Comparison of ENCODE assay signal across 22 mouse cellular contexts in the genomic region with DNA sequence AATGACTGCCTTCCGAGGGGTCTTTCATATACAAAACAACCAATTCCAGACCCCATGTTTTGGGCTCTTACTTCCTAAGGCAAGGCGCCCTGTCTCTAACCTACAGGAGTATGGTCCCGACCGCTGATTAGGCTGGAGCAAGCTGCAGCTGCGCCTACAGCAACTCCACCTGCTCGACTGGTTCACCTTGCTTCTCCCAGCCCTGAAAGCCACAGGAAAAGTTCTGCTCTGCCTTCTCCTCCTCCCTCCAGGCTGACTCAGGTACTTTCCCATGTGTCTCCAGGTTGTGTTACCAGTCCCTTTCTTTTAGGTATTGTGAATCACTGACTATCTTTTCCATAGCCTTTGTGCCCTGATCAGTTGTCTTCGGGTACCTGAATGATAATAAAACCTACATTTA. TPM values are rescaled to one million over a fixed set of nuclear protein-coding genes. Genes with fewer than 3 reads are reported as not detected.
DNase-seq lines count a peak whose midpoint lies in the region; ATAC-seq and TF ChIP-seq lines count a peak whose summit lies in the region.
"Had no signal": no experiment of that assay in that cellular context is flagged by ENCODE, and none has a peak within 500 bp of the region (broad histone marks: within the 10 kb centered on the region; RNA-seq: fewer than 3 reads in every experiment).

No protein-coding gene starts in this region.

- no peak overlapping the region for H3K4me2 ChIP-seq in lung, embryonic 16.5 days (ENCODE audit: low read depth, low read length)
- H3K4me2 ChIP-seq in stomach, embryonic 14.5 days (replicated peaks; ENCODE audit: low read depth, low read length) = no peak overlapping the region
- H3K4me2 ChIP-seq in midbrain, postnatal 0 days (ENCODE audit: low read depth, low read length, poor library complexity, severe bottlenecking) = no peak overlapping the region
- H3K4me2 ChIP-seq: heart, embryonic 11.5 days; hindbrain, embryonic 14.5 days; midbrain, embryonic 11.5 days; neural tube, embryonic 13.5 days had no signal

- no peaks in the 10 kb centered on the region for H3K36me3 ChIP-seq in lung, embryonic 16.5 days (ENCODE audit: control insufficient read depth, insufficient read depth, low read length)
- no peaks in the 10 kb centered on the region for H3K36me3 ChIP-seq in ES-Bruce4 (ENCODE audit: control insufficient read depth, insufficient read depth, low read length, poor library complexity, severe bottlenecking)
- no peaks in the 10 kb centered on the region for H3K36me3 ChIP-seq in stomach, embryonic 14.5 days (ENCODE audit: control insufficient read depth, insufficient read depth, low read length)
- H3K36me3 ChIP-seq in midbrain, postnatal 0 days (ENCODE audit: insufficient read depth, low read length) = no peaks in the 10 kb centered on the region
- no peaks in the 10 kb centered on the region for H3K36me3 ChIP-seq in forebrain, embryonic 10.5 days (replicated peaks)
- H3K36me3 ChIP-seq: embryonic facial prominence, embryonic 12.5 days; neural tube, embryonic 13.5 days had no signal

- TF ChIP-seq EP300 in ES-Bruce4 (IDR thresholded peaks at IDR 0.05; ENCODE audit: insufficient read depth, low read depth, low read length) = peak; percentile 96

- no peak overlapping the region for H3K4me3 ChIP-seq in lung, embryonic 16.5 days (ENCODE audit: low read length)
- H3K4me3 ChIP-seq in ES-Bruce4 (ENCODE audit: low read depth, low read length) = no peak overlapping the region
- H3K4me3 ChIP-seq in stomach, embryonic 14.5 days (ENCODE audit: low read depth, low read length) = no peak overlapping the region
- H3K4me3 ChIP-seq in midbrain, postnatal 0 days (ENCODE audit: low read depth, low read length) = no peak overlapping the region
- H3K4me3 ChIP-seq in forebrain, embryonic 10.5 days = no peak overlapping the region
- H3K4me3 ChIP-seq: embryonic facial prominence, embryonic 12.5 days; neural tube, embryonic 13.5 days had no signal

- no peak for TF ChIP-seq CTCF in ES-Bruce4 (IDR thresholded peaks at IDR 0.05; ENCODE audit: low read depth, low read length)
- TF ChIP-seq CTCF in midbrain, postnatal 0 days (IDR thresholded peaks at IDR 0.05) = no peak

- H3K27me3 ChIP-seq in lung, embryonic 16.5 days (ENCODE audit: control insufficient read depth, insufficient read depth, low read depth, low read length) = no peaks in the 10 kb centered on the region
- H3K27me3 ChIP-seq in ES-Bruce4 (ENCODE audit: control insufficient read depth, insufficient read depth, low read length, poor library complexity, severe bottlenecking) = no peaks in the 10 kb centered on the region
- H3K27me3 ChIP-seq in stomach, embryonic 14.5 days (ENCODE audit: control insufficient read depth, insufficient read depth, low read length) = no peaks in the 10 kb centered on the region
- H3K27me3 ChIP-seq in midbrain, postnatal 0 days (ENCODE audit: insufficient read depth, low read length) = no peaks in the 10 kb centered on the region
- peaks cover 11% of the 10 kb centered on the region for H3K27me3 ChIP-seq in forebrain, embryonic 10.5 days (ENCODE audit: poor library complexity, severe bottlenecking)
- H3K27me3 ChIP-seq: embryonic facial prominence, embryonic 12.5 days had no signal

- H3K27ac ChIP-seq in lung, embryonic 16.5 days (ENCODE audit: low read length) = no peak overlapping the region
- H3K27ac ChIP-seq in ES-Bruce4 (ENCODE audit: insufficient read depth, low read length) = peak overlapping the region; percentile 93
- H3K27ac ChIP-seq in stomach, embryonic 14.5 days (ENCODE audit: low read length) = no peak overlapping the region
- H3K27ac ChIP-seq in midbrain, postnatal 0 days (ENCODE audit: low read depth, low read length) = no peak overlapping the region
- H3K27ac ChIP-seq in forebrain, embryonic 10.5 days = no peak overlapping the region
- H3K27ac ChIP-seq: embryonic facial prominence, embryonic 12.5 days; hindbrain, embryonic 14.5 days; macrophage; neural tube, embryonic 13.5 days had no signal

- no peak for DNase-seq in lung, postnatal 10 days
- DNase-seq in R1 (ENCODE audit: low read depth, low spot score) = peak; percentile 96
- no peak for DNase-seq in midbrain, postnatal 0 days (ENCODE audit: low spot score)
- DNase-seq in forebrain, embryonic 10.5 days (ENCODE audit: extremely low spot score, low spot score) = no peak
- DNase-seq: adrenal gland, postnatal 14 days; cerebellum, adult 2 months; gastrocnemius, postnatal 36 days; heart, postnatal 14 days; kidney, adult 9 months; left cerebral cortex, postnatal 4 days; spleen, adult 18-20 months; thymus, postnatal 4 days had no signal

- H3K4me1 ChIP-seq in lung, embryonic 16.5 days (replicated peaks; ENCODE audit: control insufficient read depth, insufficient read depth, low read length) = peaks cover 2% of the 10 kb centered on the region; the same call in 1 of the 2 replicates
- H3K4me1 ChIP-seq in ES-Bruce4 (ENCODE audit: control insufficient read depth, insufficient read depth, low read length) = peaks cover 1% of the 10 kb centered on the region
- no peaks in the 10 kb centered on the region; the same call in 1 of the 2 replicates for H3K4me1 ChIP-seq in stomach, embryonic 14.5 days (ENCODE audit: control insufficient read depth, insufficient read depth, low read length)
- H3K4me1 ChIP-seq in midbrain, postnatal 0 days (ENCODE audit: insufficient read depth, low read length) = no peaks in the 10 kb centered on the region
- peaks cover 6% of the 10 kb centered on the region; the same call in 1 of the 2 replicates for H3K4me1 ChIP-seq in forebrain, embryonic 10.5 days
- H3K4me1 ChIP-seq: embryonic facial prominence, embryonic 12.5 days; neural tube, embryonic 13.5 days had no signal

- 47% methylated on average over 7 of the region's 7 CpGs for WGBS in lung, embryonic 16.5 days
- WGBS in stomach, embryonic 14.5 days = 47% methylated on average over 7 of the region's 7 CpGs
- 46% methylated on average over 7 of the region's 7 CpGs for WGBS in midbrain, postnatal 0 days
- WGBS in forebrain, embryonic 10.5 days = 45% methylated on average over 7 of the region's 7 CpGs

- no peak overlapping the region for H3K9ac ChIP-seq in lung, embryonic 16.5 days (ENCODE audit: low read length)
- 0 out of 2 replicates have a peak overlapping the region, but pooled peaks have one; percentile 27 for H3K9ac ChIP-seq in ES-Bruce4 (ENCODE audit: low read depth, poor library complexity, severe bottlenecking)
- H3K9ac ChIP-seq in stomach, embryonic 14.5 days (replicated peaks; ENCODE audit: low read depth, low read length) = no peak overlapping the region
- no peak overlapping the region for H3K9ac ChIP-seq in midbrain, postnatal 0 days (replicated peaks; ENCODE audit: low read length, poor library complexity, severe bottlenecking)
- H3K9ac ChIP-seq: embryonic facial prominence, embryonic 12.5 days; hindbrain, embryonic 14.5 days; neural tube, embryonic 13.5 days had no signal

- H3K9me3 ChIP-seq in lung, embryonic 16.5 days (ENCODE audit: control insufficient read depth, low read length) = no peaks in the 10 kb centered on the region
- H3K9me3 ChIP-seq in ES-Bruce4 (replicated peaks; ENCODE audit: control insufficient read depth, insufficient read depth, low read length, poor library complexity, severe bottlenecking) = no peaks in the 10 kb centered on the region
- H3K9me3 ChIP-seq in stomach, embryonic 14.5 days (ENCODE audit: control insufficient read depth, low read depth, low read length) = no peaks in the 10 kb centered on the region
- no peaks in the 10 kb centered on the region for H3K9me3 ChIP-seq in midbrain, postnatal 0 days (ENCODE audit: low read length)
- H3K9me3 ChIP-seq in forebrain, embryonic 10.5 days = no peaks in the 10 kb centered on the region
- H3K9me3 ChIP-seq: embryonic facial prominence, embryonic 12.5 days; neural tube, embryonic 13.5 days had no signal

- no peak for TF ChIP-seq POLR2A in ES-Bruce4 (IDR thresholded peaks at IDR 0.05; ENCODE audit: insufficient read depth, low read length)

- 0 out of 2 replicates have a peak, but pooled peaks have one; percentile 47 for ATAC-seq in lung, embryonic 16.5 days (ENCODE audit: low read depth)
- 0 out of 2 replicates have a peak, but pooled peaks have one; percentile 46 for ATAC-seq in stomach, embryonic 14.5 days (ENCODE audit: insufficient number of reproducible peaks, insufficient read depth, low FRiP score, low read depth)
- no peak for ATAC-seq in midbrain, postnatal 0 days (ENCODE audit: low FRiP score)

RNA-seq across cellular contexts. Expression of gene Tcf7l1, which starts 5.8 kb away (rescaled TPM):
- 29.2 and 31.9 TPM in 2 replicates for polyA plus RNA-seq in lung, embryonic 16.5 days (2015; fragmentation: Nextera tagmentation; extraction: Ambion mirVana)
- polyA plus RNA-seq in ES-Bruce4 (2011; ENCODE audit: insufficient read depth, insufficient read length, low read depth, missing spikeins) = 84.8 and 93.4 TPM in 2 replicates
- polyA plus RNA-seq in stomach, embryonic 14.5 days (2014; fragmentation: Nextera tagmentation; extraction: Ambion mirVana) = 35.1 and 39.0 TPM in 2 replicates
- 0.80 and 3.1 TPM in 2 replicates for total RNA-seq in midbrain, postnatal 0 days (2014; rRNA removed)
- polyA plus RNA-seq in midbrain, postnatal 0 days (2015; fragmentation: Nextera tagmentation; extraction: Ambion mirVana) = 5.8 and 6.0 TPM in 2 replicates
- polyA plus RNA-seq in forebrain, embryonic 10.5 days (2016; fragmentation: Nextera tagmentation; extraction: Ambion mirVana) = 32.9 and 33.8 TPM in 2 replicates
- total RNA-seq: common myeloid progenitor, adult 5-6 weeks had no signal
- polyA plus RNA-seq: macrophage had no signal
